Mouse (Mus musculus) kidney, postnatal 14 days (tissue): ENCODE measurements around the gene Srpx2.
A peak's percentile ranks its signal among the peaks of the same experiment; 100 is the strongest.

Source experiments
- DNase-seq: peaks from one replicate; pipeline ENCODE4 v3.0.0; 2022; ENCODE audit warnings: mixed read lengths

The Srpx2 gene

DNA sequence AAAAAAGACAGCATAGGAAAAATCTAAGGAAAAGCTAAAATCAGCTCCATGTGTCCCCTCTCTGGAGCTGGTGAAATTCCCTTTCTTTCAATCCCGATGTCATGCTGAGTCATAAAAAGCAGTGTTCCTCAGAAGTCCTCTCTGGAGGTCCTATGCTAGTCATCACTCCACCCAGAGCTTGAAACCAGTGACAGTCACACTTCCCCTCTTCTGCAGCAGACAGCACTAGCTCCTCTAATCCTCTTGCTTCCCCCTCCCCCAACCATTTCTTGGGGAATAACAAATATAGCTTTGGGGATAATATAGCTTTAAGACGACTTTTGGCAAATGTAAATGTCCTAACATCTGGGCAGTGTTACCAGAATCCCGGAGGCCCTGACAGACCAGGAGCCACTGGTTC lies at the start of gene Srpx2:
Gene Srpx2 (plus strand): TSS at position 166 of the 400 bp plus-strand sequence.
- no peak for DNase-seq

DNA sequence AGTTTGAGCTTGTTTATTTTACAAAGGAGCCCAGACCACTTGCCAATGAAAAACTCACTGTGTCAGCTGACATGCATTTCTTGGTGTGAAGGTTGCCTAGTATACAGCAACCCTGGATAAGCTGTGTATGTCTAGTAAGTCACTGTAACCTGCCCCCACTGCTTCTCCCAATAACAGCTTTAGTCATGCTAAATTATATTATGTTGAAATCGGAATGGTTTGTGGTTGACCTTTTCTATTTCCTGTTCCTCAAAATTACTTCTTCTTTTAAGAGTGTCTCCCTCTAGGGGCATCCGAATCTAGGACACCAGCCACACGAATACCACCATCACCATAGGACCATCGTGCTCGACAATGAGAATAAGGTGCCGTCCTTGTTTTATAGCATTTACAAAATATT lies 38.5 kb upstream of the Srpx2 start:
- DNase-seq = no peak

DNA sequence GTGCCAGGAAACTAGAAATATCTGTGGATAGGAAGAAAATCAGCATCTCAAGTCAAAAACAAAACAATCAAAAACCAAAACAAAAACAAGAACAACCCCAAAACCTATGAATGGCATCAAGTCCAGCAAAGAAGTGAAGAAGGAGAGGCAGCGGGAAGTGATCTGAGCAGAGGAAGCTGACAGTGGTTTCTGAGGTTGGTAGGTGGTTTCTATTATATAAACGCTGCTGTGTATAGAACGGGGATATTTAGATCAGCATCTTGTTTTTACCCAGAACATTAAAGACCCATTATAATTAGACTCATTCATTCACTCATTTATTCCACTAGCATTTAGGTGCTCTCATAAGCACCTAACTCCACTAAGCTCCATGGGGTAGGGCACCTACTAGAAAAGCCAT lies 20.9 kb upstream of the Srpx2 start:
- DNase-seq = no peak

DNA sequence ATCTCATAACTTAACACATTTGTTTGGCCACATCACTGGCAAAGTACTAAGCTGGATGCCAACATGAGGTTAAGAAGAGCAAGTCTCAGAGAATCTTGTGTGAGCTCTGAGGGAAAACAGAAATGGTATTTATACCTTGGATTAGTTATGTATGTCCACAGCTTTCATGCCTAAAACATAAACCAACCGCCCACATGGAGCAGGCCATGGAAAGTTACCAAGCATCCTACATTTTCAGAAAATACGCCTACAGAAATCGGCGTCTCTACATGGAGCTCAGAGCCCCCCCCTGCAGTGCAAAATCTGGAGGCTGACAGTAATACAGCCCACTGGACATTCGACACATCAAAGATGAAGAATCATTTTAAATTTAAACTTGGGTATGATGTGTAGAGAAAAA lies 20.1 kb upstream of the Srpx2 start:
- no peak for DNase-seq

DNA sequence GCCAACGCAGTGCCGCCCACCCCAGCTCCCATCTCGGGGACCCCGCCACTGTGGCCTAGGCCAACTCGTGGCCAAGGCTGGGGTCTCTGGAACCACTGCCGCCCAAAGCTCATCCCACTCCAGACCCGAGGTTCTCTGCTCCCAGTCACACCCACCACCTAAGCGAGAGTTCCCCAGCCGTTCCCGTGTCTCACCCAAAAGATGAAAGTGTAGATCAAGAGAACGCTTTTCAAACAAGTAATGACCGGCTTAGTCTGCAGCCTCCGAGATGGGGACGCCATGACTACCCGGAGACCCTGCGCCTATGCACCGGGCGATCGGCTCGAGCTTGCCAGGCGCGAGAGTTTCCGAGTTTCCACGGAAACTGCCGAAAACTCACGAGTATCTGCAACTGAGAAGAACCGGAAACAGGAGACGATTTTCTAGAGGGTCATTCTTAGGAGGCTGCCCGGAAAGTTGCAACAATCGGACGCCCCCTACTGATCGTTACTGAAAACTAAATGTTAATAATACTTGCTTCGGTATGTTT lies 10.1 kb upstream of the Srpx2 start, which contains the start of gene Tspan6:
Gene Tspan6 (minus strand): TSS at position 416 of the 529 bp plus-strand sequence.
- peak; percentile 86 for DNase-seq

DNA sequence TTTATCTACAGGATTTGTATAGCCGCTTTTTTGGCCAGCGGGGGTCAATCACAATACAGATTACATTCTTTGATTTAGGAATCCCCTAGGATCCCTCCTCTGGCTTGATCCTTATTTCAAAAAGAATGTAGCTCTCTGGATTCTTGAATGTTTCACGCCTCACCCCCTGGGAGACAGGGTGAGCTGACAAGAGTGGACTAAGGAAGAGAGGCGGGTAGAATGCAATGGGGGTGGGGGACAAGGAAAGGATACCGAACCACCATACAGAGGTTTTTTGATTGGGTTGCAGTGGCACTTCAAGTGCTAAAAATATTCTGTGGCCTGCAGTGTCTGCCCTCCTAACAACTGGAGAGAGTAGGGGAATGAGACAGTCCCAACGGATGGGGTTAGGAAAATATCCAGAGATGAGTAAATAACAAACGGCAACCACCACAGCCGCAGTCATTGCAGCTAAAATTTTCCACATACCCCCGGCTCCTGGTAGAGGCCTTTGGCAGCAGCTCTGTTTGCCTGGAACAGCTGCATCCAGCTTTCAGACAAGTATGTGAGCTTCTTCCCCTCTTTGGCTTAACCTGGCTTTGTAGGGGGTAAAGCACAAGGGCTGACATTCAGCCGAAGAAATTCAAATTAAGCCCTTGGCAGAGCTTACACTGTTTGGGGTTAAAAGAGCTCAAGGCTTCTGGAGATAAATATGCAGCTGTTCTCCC lies 3.3 kb downstream of the Srpx2 start:
- peak; percentile 59 for DNase-seq

DNA sequence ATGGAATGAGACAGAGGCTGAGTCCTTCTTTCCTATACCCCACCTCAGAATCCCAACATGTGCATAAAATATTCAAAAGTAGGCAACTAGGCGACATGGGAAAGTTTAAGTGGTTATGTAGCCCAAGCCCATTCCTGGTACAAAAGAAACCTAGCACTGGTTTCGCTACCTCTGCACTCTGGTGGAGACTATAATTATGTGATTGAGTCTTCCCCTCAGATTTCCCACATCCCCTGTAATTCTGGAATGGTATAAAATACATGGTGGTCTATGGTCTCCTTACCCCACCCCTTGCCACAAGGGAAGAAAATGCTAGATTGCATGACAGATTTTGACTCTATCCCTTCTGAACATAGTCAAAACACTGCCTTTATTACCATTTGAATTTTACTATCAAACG lies 4.8 kb downstream of the Srpx2 start:
- no peak for DNase-seq

DNA sequence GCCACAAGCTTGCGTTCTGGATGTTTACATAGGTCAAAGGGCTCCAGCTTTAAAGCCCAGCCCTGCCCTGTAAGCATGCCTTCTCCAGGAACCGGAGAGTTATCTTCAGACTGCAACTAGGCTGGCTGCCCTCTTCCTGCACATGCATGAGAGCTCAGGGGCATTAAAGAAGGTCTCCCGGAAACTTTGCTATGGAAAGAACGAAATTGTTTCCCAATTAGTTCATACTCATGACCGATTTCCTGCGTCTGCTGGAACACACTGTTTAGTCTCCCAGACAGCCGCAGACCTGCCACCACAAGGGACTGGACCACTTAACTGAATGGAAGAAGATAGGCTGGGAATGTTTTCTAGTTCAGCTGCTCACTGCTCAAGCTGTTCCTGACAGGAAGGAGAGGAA lies 6.0 kb downstream of the Srpx2 start:
- DNase-seq = peak; percentile 10

DNA sequence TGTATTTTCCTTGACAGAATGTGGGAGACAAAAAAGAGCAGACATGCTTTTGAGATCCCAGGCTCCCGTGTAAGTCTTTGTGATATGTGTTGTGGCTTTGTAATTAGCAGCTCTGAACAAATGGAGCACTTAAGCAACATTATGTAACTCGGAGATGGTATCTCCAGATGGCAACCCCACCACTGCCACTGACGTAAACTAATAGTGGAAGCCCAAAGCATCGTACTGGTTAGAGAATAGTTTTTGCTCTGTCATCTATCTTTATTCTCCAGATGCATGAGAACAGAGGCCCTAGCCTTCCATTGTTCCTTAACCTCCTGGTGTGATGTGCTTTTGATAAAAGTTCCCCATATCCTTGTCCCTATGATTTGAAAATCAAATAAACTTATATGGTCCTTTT lies 13.0 kb downstream of the Srpx2 start:
- no peak for DNase-seq

DNA sequence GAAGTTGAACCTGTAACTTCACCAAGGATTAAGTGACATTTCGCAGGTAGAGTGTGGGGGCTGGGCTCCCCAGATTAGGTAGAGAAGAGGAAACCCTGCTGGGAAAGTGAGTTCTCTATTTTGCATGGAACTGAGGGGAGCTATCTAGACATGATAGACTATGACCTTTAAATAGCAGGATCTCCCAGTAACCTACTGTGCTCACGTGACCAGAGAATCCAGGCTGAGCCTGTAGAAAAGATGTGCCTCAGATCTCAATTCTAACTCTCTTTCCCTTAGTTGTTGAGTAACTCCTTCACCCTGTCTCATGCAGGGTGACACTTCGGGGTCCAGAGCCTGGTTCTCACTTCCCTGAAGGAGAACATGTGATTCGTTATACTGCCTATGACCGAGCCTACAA lies 18.5 kb downstream of the Srpx2 start:
- DNase-seq = no peak

DNA sequence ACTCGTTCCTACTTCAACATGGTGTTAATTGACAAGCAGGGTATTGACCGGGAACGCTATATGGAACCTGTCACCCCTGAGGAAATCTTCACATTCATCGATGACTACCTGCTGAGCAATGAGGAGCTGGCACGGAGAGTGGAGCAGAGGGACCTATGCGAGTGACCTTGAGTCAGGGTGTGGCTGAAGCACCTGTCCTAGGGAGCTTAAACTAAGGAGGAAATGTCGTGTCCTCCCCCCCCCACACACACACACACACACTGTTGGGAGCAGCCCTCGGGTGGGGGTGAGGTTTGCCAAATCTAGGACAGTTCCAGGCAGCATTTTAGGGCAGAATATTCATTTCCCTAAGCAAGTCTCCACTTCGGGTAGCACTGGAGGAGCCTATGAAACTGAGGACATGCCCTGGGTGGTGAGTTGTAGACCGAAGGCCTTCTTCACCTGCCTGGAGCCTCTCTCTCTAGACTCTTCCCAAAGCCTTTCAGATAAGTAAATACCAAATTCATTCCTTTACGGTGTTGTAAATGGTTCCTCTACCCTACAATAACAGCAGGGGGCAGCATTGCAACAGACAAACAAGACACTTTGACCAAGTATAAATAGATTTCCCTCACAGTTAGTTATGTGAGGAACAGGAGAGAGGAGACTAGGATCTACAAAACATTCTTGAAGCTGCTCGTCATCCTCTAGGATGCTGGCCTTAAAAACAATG lies 23.2 kb downstream of the Srpx2 start:
- DNase-seq = peak; percentile 22

DNA sequence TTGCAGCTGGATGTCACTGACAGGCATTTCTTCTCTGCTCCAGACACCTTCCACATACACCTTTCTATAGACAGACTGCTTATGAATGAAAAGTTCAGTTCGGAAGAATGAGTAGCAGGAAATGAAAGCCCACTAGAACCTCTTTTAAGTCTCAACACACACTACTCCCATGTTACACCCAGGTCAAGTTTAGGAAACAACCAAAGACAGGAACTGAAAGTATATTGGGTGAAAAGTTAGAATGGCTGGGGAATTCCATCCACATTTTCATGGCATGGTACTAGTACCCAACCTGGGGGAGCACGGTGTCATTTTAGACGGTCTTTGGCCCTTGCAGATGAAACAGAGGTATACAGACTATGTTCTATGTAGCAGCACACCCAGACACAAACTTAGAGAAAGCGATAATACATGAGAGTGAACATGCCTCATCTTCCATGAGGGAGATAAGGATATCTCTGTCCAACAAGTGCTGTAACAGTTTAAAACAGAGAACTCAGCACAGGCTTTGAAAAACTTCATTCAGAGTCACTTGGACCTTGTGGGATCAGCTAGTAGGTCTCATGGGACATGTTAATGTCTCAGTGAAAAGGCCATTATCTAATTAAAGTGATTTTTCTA lies 28.5 kb downstream of the Srpx2 start:
- DNase-seq = no peak

DNA sequence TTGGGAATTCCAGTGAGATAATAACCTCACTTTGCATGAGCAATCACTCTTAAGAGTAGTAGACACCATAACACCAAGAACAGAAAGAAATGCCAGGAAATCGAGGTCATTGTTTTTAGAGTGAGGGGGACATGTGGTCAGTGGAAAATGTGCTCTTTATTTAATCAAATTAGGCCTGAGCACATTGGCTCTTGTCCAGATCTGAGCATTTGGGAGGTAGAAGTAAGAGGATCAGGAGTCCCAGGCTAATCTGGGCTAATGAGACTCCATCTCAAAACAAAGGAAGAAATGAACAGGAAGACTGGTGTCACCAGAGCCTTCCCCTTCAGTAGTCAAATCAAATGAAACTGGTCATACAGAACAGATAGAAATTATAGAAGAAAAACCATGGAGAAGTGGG lies 31.3 kb downstream of the Srpx2 start:
- no peak for DNase-seq

DNA sequence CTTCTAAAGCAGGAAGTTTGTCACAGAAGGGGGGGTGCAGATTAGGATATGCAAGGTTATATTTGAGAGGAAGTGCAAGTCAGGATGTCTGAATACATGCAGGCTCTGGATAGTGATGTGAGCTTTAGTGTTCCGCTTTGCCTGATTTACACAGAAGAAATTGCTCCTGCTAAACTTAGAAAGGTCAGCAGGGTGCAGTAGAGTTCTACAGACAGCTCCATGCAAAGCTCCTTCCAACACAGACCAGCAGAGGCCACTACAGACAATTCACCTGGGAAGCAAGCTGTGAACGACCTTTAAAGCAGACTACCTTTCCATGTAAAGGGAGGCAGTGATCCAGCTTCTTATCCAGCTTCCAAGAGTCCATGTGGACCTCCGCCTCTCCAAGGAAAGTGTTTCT lies 39.2 kb downstream of the Srpx2 start:
- DNase-seq = peak; percentile 71

DNA sequence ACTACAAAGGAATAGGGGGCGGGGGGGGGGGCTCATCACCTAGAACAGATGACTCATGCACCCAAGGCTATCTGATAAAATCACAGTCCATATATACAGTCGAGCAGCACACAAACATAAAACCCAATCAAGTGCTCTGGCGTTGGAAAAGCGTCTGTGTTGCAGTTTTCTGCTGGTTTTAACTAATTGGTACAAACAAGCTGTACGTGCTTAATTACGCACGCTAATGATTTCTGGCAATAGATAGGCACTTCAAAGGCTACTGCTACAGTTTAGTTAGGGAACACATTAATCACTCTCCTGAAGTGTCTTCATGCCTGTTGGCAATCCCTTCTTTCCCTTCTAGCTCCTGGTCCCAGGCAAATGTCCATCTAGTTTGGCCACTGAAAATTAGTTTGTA lies 46.4 kb downstream of the Srpx2 start:
- DNase-seq = no peak

DNA sequence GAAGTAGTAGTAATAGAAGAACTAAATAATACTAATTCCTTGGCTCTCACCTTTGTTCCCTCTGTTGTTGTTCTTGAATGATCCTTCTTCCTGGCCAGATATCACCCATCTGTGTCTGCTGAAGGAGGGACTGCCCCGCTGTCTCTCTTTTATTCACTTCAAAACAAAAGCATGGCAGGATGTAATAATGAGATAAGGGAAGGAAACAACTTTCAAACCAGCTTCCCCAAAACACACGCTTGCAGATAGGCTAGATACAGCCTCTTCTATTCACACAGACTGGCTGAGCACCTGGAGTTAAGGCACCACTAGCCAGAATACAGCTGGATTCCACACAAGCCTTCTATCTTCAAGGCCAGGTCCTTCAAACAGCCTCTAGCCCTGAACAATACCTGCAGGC lies 52.4 kb downstream of the Srpx2 start:
- no peak for DNase-seq

DNA sequence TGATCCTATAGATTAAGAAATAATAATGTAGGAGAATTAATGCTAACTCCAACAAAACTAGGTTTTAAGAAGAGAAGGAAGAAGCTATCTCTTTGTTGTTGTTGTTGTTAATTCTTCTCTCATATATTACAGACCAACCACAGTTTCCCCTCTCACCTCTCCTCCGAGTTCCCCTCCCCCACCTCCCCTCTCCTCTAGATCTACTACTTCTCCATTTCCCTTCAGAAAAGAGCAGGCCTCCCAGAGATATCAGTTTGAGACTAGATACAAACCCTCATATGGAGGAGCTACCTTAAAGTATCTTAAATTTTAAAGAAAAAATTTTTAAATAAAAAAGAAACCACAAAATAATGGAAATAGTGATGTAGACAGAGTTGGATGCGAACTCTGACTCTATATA lies 56.4 kb downstream of the Srpx2 start:
- DNase-seq = no peak

DNA sequence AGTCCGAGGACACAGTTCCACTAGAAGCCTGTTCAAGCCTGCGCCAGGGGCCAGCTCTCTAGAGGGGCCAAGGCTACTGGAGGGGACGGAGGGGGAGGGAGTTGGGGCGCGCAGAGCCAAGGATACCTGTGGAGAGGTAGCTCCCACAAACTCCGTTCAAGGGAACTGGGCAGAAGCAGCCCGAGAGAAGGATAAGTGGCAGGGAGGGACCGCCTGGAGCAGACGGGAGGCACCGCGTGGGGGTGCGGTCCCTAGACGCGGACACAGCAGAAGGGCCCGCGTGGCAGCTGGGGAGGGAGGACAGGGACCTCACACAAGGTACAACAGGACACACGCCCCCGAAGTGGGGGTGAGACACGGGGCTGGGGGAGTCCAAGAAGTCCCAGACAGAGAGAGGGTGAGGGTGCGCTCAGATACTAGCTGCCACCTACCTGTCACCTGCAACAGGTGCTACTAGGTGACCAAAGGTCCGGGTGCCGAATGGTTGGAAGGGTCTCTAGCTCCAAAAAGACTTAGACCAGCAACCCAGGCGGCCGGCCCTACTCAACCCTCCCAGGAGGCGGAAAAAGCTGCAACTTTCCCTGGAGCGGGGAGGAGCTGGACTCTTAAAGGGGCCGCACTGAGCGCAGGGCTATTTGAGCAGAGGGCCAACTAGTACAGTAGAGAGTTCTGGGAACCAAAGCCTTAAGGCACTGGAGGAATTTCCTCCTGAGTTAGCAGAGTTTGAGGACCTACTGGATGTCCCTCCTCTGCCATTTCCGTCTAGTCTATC lies 73.2 kb downstream of the Srpx2 start, which contains the start of gene Sytl4:
Gene Sytl4 (minus strand): TSS at position 582 of the 772 bp plus-strand sequence.
- peak; percentile 45 for DNase-seq
